Mouse (Mus musculus): Measurements from ENCODE around the gene Btc.

Btc gene

GRCm38 (mm10) chr5:91402339-91403211, at the start of gene Btc:
Gene Btc (minus strand): TSS chr5:91402994.
- peak; percentile 62 for DNase-seq (ENCODE audit: low read depth, low spot score)

- DNase-seq (ENCODE audit: low read depth, low spot score), result no peak
Observed at GRCm38 (mm10) chr5:91444981-91445517, 42.3 kb upstream of the Btc start.

GRCm38 (mm10) chr5:91436563-91436962, 33.8 kb upstream of the Btc start:
- no peak for DNase-seq (ENCODE audit: low read depth, low spot score)

- no peak for DNase-seq (ENCODE audit: low read depth, low spot score)
Observed at GRCm38 (mm10) chr5:91434723-91435658, 32.2 kb upstream of the Btc start.

- DNase-seq (ENCODE audit: low read depth, low spot score), result no peak
Observed at GRCm38 (mm10) chr5:91428547-91428946, 25.8 kb upstream of the Btc start.

- no peak for DNase-seq (ENCODE audit: low read depth, low spot score)
Observed at GRCm38 (mm10) chr5:91413814-91414213, 11.0 kb upstream of the Btc start.

GRCm38 (mm10) chr5:91404263-91404662, 1.5 kb upstream of the Btc start:
- no peak for DNase-seq (ENCODE audit: low read depth, low spot score)

- DNase-seq (ENCODE audit: low read depth, low spot score), result no peak
Observed at GRCm38 (mm10) chr5:91403281-91403680, 487 bp upstream of the Btc start.

GRCm38 (mm10) chr5:91400493-91401096, 2.2 kb downstream of the Btc start:
- no peak for DNase-seq (ENCODE audit: low read depth, low spot score)

GRCm38 (mm10) chr5:91375467-91375866, 27.3 kb downstream of the Btc start:
- no peak for DNase-seq (ENCODE audit: low read depth, low spot score)

GRCm38 (mm10) chr5:91368061-91368565, 34.7 kb downstream of the Btc start:
- DNase-seq (ENCODE audit: low read depth, low spot score), result no peak

GRCm38 (mm10) chr5:91366925-91367324, 35.9 kb downstream of the Btc start:
- DNase-seq (ENCODE audit: low read depth, low spot score), result no peak

- DNase-seq (ENCODE audit: low read depth, low spot score), result no peak
Observed at GRCm38 (mm10) chr5:91363274-91363991, 39.4 kb downstream of the Btc start.

GRCm38 (mm10) chr5:91352645-91353044, 50.1 kb downstream of the Btc start:
- DNase-seq (ENCODE audit: low read depth, low spot score), result no peak

- no peak for DNase-seq (ENCODE audit: low read depth, low spot score)
Observed at GRCm38 (mm10) chr5:91345681-91346080, 57.1 kb downstream of the Btc start.

GRCm38 (mm10) chr5:91345064-91345463, 57.7 kb downstream of the Btc start:
- DNase-seq (ENCODE audit: low read depth, low spot score), result no peak

GRCm38 (mm10) chr5:91341981-91342760, 60.6 kb downstream of the Btc start:
- peak; percentile 21 for DNase-seq (ENCODE audit: low read depth, low spot score)

GRCm38 (mm10) chr5:91334227-91334626, 68.6 kb downstream of the Btc start:
- no peak for DNase-seq (ENCODE audit: low read depth, low spot score)

GRCm38 (mm10) chr5:91332079-91332865, 70.5 kb downstream of the Btc start:
- DNase-seq (ENCODE audit: low read depth, low spot score), result no peak

Measured in CD4-positive, CD25-positive, alpha-beta regulatory T cell, adult 2 months (primary cell).